Mouse (Mus musculus) stomach, embryonic 16.5 days (tissue): ENCODE data around the gene Gm12888. TPM values are rescaled to one million over a fixed set of nuclear protein-coding genes. Genes with fewer than 3 reads are reported as not detected.
"Not testable (repeated sequence)": the region's sequence is repeated elsewhere in the genome, so short reads cannot be mapped to it uniquely, and the experiment has no call there.

Source experiments
- ATAC-seq: fragments of 200-750 bp; cut with Nextera tagmentation; 2 replicates; pipeline ENCODE4 v1.8.0; 2017; ENCODE audit warnings: moderate number of reproducible peaks, moderate TSS enrichment; ENCODE audit not compliant: insufficient read depth, low FRiP score
- H3K27ac ChIP-seq: fragments of 300-500 bp; sonication (generic); 2 replicates; pipeline ENCODE4 v1.5.1; 2014; ENCODE audit warnings: low read length
- H3K27me3 ChIP-seq: fragments of 300-500 bp; sonication (generic); 2 replicates; pipeline ENCODE4 v1.6.1; 2014; ENCODE audit warnings: low read length, control low read depth, mixed read lengths; ENCODE audit not compliant: control insufficient read depth, insufficient read depth
- H3K36me3 ChIP-seq: fragments of 300-500 bp; sonication (generic); 2 replicates; pipeline ENCODE4 v1.6.1; 2014; ENCODE audit warnings: low read length; ENCODE audit not compliant: control insufficient read depth, insufficient read depth
- H3K4me1 ChIP-seq: fragments of 300-500 bp; sonication (generic); 2 replicates; pipeline ENCODE4 v1.6.1; 2014; ENCODE audit warnings: low read length, control low read depth, mixed read lengths; ENCODE audit not compliant: control insufficient read depth, insufficient read depth
- H3K4me2 ChIP-seq: fragments of 300-500 bp; sonication (generic); 2 replicates; pipeline ENCODE4 v1.6.1; 2014; ENCODE audit warnings: low read depth, low read length, mixed read lengths
- H3K4me3 ChIP-seq: fragments of 300-500 bp; sonication (generic); replicated peaks from 2 replicates; pipeline ENCODE4 v1.5.1; 2014; ENCODE audit warnings: mild to moderate bottlenecking, low read length
- H3K9ac ChIP-seq: fragments of 300-500 bp; sonication (generic); 2 replicates; pipeline ENCODE4 v1.6.1; 2014; ENCODE audit warnings: low read length
- H3K9me3 ChIP-seq: fragments of 300-500 bp; sonication (generic); replicated peaks from 2 replicates; pipeline ENCODE4 v1.6.1; 2016; ENCODE audit warnings: low read length, control low read depth; ENCODE audit not compliant: control insufficient read depth
- WGBS: fragments of 180-500 bp; shearing (Covaris S2); extraction: QIAGEN DNeasy Blood & Tissue Kit; methylation state at CpG from one replicate; pipeline ENCODE4 v1.1.7; 2014; 5-methylcytosine and 5-hydroxymethylcytosine counted together
- polyA plus RNA-seq: library from polyadenylated mRNA; unstranded; fragments of >200 nt; fragmentation: Nextera tagmentation; extraction: Ambion mirVana; gene quantifications from 2 replicates; pipeline ENCODE4 v1.2.1, GENCODE M21; 2015

Gm12888 gene
- polyA plus RNA-seq = 0.22 TPM in 1 of 2 replicates, not detected in the other

GRCm38 (mm10) chr4:121324817-121325216 lies at the start of gene Gm12888:
TSS of gene Gm12888 (minus strand) at chr4:121324917.
- H3K9me3 ChIP-seq, H3K27ac ChIP-seq, H3K9ac ChIP-seq, H3K36me3 ChIP-seq, ATAC-seq, H3K27me3 ChIP-seq, H3K4me2 ChIP-seq, H3K4me3 ChIP-seq, H3K4me1 ChIP-seq: not testable (repeated sequence)
- WGBS = 49% methylated on average over 3 of the region's 5 CpGs

Other genes starting within 250 kb of the Gm12888 start
- 38.1 and 41.9 TPM in 2 replicates for gene Zmpste24, start 226.7 kb downstream of the Gm12888 start, polyA plus RNA-seq
- gene Tmco2, start 215.7 kb downstream of the Gm12888 start, polyA plus RNA-seq = not detected in 2 replicates
- gene Rlf, start 109.8 kb downstream of the Gm12888 start, polyA plus RNA-seq = 19.7 and 21.7 TPM in 2 replicates
- not detected in 2 replicates for gene Gm12886, start 98.2 kb upstream of the Gm12888 start, polyA plus RNA-seq